Mouse (Mus musculus) small intestine, adult 2 months (tissue): ENCODE measurements at regions not wholly inside any gene's neighbourhood (a gene's known extent, or its start where the extent isn't known, plus 50 kb on each side); places are given as distances from the start of the nearest gene placed in this dataset.

Source experiments
- H3K27ac ChIP-seq: fragments of 200-500 bp; 2 replicates; pipeline ENCODE4 v1.5.1; 2012; ENCODE audit warnings: low read depth, low read length, control low read depth, inconsistent platforms; ENCODE audit not compliant: insufficient read depth
- H3K27me3 ChIP-seq: fragments of 200-500 bp; 2 replicates; pipeline ENCODE4 v1.6.1; 2012; ENCODE audit warnings: mild to moderate bottlenecking, moderate library complexity, low read length, inconsistent platforms; ENCODE audit not compliant: control insufficient read depth, insufficient read depth
- H3K36me3 ChIP-seq: fragments of 200-500 bp; 2 replicates; pipeline ENCODE4 v1.6.1; 2012; ENCODE audit warnings: mild to moderate bottlenecking, low read length, control low read depth, inconsistent platforms; ENCODE audit not compliant: control insufficient read depth, insufficient read depth
- H3K4me1 ChIP-seq: fragments of 200-500 bp; 2 replicates; pipeline ENCODE4 v1.6.1; 2012; ENCODE audit warnings: low read length, inconsistent platforms, mixed read lengths; ENCODE audit not compliant: control insufficient read depth, insufficient read depth, insufficient read length
- H3K4me3 ChIP-seq: fragments of 200-500 bp; 2 replicates; pipeline ENCODE4 v1.5.1; 2012; ENCODE audit warnings: low read depth, mild to moderate bottlenecking, control low read depth, inconsistent platforms, low read length, moderate library complexity
- CTCF ChIP-seq: fragments of 200-500 bp; IDR thresholded peaks from 2 replicates; pipeline ENCODE4 v1.5.1; 2012; ENCODE audit warnings: low read depth, mild to moderate bottlenecking, control low read depth, inconsistent platforms, low read length, moderate library complexity, mixed read lengths; ENCODE audit not compliant: insufficient replicate concordance, insufficient read length; ENCODE audit errors: extremely low read depth
- POLR2A ChIP-seq: fragments of 200-500 bp; IDR thresholded peaks from 2 replicates; pipeline ENCODE4 v1.6.1; 2012; ENCODE audit warnings: low read depth, mild to moderate bottlenecking, control low read depth, inconsistent platforms, low read length, moderate library complexity
- WGBS: fragments of 180-500 bp; shearing (Covaris S2); methylation state at CpG from one replicate; pipeline ENCODE4 v1.1.7; 2018; 5-methylcytosine and 5-hydroxymethylcytosine counted together

DNA sequence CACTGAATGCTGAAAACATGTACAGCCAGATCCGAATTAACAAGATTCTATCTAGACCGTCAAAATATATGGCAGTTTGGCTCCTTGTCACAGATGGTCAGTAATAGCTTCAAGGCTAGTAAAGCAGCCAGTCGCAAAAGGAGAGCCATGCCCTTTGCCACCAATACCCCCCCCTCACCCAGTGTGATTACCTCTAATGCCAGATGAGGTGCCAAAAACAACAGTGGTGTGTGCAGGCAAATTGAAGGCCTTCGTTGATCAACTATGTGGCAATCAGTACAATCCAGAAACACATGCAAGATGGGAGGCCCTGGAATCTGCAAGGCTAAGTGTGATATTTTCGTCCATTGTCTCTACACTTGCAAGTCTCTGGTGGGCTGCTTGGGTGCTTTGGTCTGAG, 75.8 kb upstream of the Kcnd3 start:
- Histone ChIP-seq H3K36me3 (no peaks in the 10 kb centered on the region), H3K4me1 (no peaks in the 10 kb centered on the region), H3K4me3 (no peak overlapping the region), H3K27me3 (no peaks in the 10 kb centered on the region), H3K27ac (no peak overlapping the region)
- 76% methylated on average over 5 of the region's 5 CpGs for WGBS
- no peak for TF ChIP-seq CTCF

GRCm38 (mm10) chr3:105380818-105381217, 71.3 kb upstream of the Kcnd3 start:
- TF ChIP-seq CTCF (no peak), POLR2A (no peak)
- H3K27me3 ChIP-seq: no peaks in the 10 kb centered on the region
- H3K36me3 ChIP-seq: no peaks in the 10 kb centered on the region
- whole genome bisulfite sequencing: 93% methylated on average over 4 of the region's 4 CpGs
- no peak overlapping the region for H3K4me3 ChIP-seq
- H3K27ac ChIP-seq: no peak overlapping the region
- no peaks in the 10 kb centered on the region for H3K4me1 ChIP-seq

GRCm38 (mm10) chr3:105392611-105393514, 59.3 kb upstream of the Kcnd3 start:
- WGBS: 29% methylated on average over 8 of the region's 8 CpGs
- TF ChIP-seq POLR2A (no peak), CTCF (no peak)
- no peak overlapping the region for H3K27ac ChIP-seq

More at GRCm38 (mm10) chr3:105392611-105393514, 59.3 kb upstream of the Kcnd3 start:
- Histone ChIP-seq H3K27me3 (no peaks in the 10 kb centered on the region), H3K4me3 (no peak overlapping the region), H3K4me1 (no peaks in the 10 kb centered on the region), H3K36me3 (no peaks in the 10 kb centered on the region)
